Mouse (Mus musculus) layer of hippocampus, postnatal 36 days (tissue): Measurements from ENCODE around the gene Gm10392. TPM values are rescaled to one million over a fixed set of nuclear protein-coding genes. Genes with fewer than 3 reads are reported as not detected.
"Not testable (repeated sequence)": the region's sequence is repeated elsewhere in the genome, so short reads cannot be mapped to it uniquely, and the experiment has no call there.

Experiments used
- DNase-seq, 2 experiments: peaks; one replicate each; pipeline ENCODE4 v3.0.0; 2022
- total RNA-seq, 2 experiments: library from RNA; stranded (reverse); gene quantifications; 2 replicates each; pipeline ENCODE4 v1.2.3; 2021

Gm10392 gene
- not detected for total RNA-seq

GRCm38 (mm10) chr11:77519043-77519442 is at the start of gene Gm10392:
Gene Gm10392 (minus strand): TSS chr11:77519198.
- DNase-seq: no peak

GRCm38 (mm10) chr11:77545261-77545660 is 26.3 kb upstream of the Gm10392 start:
- no peak for DNase-seq

DNA sequence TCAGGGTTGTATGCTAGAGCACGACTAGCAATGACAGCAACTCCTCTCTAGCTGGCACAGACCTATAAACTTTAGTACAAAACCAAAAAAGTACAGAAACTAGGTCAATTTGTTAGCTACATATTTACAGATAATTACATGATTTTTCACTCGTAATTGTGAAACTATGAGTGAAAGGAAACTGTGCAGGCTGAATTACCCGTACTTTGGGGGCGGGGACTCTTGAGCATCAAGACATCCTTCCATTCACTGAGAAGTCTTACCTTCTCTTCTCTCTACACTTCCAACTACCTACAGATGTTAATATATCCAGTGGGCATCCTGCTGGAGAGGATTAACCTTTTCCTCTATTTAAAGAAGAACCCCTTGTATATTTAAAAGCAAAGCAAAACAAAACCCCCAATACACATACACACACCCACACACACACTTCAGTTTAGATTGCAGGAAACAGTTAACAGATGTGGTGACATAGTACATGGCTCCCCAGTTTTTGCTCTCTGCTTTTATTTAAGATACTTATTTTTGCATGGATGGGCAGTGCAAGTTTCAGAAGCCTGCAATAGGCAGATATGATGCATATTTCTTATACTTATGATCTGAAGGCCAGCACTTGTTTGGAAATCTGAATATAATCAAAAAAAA is 13.3 kb upstream of the Gm10392 start:
- no peak for DNase-seq

DNA sequence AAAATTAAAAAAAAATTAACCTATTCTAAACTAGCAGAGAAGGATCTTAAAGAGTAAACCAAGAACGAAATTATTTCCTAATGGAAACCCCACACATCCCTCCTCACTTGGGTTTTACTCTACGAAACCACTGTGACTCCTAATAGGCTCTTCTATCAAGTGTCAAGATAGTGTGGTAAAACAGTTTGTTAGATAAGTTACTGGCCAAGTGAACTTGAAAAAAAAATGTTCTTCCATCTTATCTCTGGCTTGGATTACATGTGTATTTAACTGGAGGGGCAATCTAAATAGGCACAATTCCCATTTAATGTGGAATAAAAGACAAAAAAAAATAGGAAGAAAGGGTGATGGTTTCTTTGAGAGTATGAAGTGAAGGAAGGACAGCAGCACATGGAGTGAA is 11.9 kb upstream of the Gm10392 start:
- no peak for DNase-seq

DNA sequence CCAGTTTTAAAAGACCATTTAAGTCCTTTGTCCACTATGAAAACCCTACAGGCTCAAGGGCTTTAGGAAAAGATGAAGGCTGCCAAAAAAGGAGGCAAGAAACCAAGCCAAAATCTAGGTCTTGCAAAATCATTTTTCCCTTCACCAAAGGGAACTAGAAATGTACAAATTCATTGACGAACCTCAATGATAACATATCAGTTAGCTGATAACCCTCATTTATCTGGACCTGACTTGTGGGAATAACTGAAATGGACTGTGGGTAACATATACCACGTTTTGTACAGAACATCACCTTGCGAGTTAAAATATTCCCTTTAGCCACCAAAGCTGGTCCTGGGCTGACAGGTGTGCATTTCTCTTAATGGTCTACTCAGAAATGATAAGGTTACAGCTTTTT is 10.6 kb upstream of the Gm10392 start:
- DNase-seq: no peak

GRCm38 (mm10) chr11:77528420-77528819 is 9.4 kb upstream of the Gm10392 start:
- DNase-seq: not testable (repeated sequence)

- DNase-seq: no peak
Observed at GRCm38 (mm10) chr11:77525804-77526486, 6.9 kb upstream of the Gm10392 start.

DNA sequence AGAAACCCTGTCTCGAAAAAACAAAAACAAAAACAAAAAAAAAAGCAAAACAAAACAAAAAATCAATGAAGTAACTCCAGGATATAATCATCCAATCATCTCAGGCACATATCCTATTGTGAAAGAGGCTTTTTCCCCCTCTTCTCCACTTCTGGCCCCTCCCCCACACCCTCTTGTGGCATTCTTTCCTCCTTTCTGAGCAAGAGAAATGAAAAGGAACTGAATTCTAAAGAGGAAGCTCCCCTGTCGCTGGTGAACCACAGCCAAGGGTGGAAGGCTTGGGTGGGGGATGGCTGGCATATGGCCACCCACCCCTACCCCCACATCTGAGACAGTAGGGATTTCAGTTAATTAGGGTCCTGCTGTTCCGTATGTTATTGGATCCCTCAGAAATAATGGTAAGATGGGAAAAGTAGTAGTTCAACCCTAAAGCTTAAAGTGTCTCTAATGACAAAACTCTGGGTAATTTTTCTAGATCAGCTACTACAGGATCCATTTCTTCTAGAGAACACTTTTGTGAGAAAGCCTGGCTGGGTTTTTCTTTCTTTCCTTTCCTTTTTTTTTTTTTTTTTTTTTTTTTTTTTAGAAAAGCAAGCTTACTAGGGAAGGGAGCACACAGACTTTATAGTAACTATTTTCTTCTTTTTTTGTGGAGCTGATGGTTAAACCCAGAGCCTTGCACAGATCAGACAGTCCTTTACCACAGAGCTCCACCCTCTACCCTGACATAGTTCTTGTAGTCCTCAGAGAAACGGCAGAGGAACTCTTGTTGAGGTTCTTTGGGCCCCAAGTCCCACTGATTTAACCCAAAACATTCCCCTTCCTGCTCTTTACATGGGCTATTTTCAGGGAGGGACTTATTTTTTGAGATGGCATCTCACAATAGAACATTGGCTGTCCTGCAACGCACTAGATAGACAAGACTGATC is 1.9 kb upstream of the Gm10392 start:
- no peak for DNase-seq

- DNase-seq: no peak
Observed at GRCm38 (mm10) chr11:77518051-77518798, 773 bp downstream of the Gm10392 start.

- DNase-seq: no peak
Observed at GRCm38 (mm10) chr11:77516553-77517425, 2.2 kb downstream of the Gm10392 start.

DNA sequence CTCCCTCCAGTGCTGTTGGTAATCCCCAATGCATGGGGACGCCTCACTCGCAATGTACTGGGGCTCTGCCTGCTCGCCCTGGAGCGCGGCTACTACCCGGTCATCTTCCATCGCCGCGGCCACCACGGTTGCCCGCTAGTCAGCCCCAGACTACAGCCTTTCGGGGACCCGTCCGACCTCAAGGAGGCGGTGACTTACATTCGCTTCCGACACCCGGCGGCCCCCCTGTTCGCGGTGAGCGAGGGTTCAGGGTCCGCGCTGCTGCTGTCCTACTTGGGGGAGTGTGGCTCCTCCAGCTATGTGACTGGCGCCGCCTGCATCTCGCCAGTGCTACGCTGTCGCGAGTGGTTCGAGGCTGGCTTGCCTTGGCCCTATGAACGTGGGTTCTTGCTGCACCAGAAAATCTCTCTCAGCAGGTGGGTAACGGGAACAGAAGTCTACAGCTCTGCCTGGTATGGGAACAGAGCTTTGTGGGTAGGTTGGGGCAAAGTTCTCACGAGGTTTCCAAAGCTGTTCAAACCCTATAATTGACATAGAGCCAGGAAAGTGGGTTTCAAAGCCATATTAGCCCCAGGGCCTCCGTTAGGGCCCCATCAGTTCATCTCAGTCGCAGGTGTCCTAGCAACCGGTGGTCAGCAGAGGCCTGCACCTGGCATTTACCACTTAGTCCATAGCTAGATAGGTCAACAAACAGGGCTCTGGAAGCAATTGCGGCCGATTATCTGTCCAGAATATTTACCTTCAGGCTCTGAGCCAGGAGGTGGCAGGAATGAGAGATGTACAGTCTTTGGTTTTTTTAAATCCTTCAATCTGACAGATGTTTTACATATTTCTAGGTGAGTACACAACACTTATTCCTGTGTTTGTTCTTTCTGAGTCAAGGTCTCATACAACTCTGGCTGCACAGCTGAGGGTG is 3.1 kb downstream of the Gm10392 start, which contains the start of gene Trp53i13:
Gene Trp53i13 (minus strand): TSS at position 344 of the 916 bp plus-strand sequence.
- no peak for DNase-seq

GRCm38 (mm10) chr11:77514832-77515636 is 4.0 kb downstream of the Gm10392 start, which contains the start of gene Abhd15:
Gene Abhd15 (plus strand): TSS chr11:77515121.
- DNase-seq: peak; percentile 66 to 70

GRCm38 (mm10) chr11:77514281-77514831 is 4.6 kb downstream of the Gm10392 start:
- no peak for DNase-seq

GRCm38 (mm10) chr11:77513811-77514170 is 5.2 kb downstream of the Gm10392 start:
- no peak for DNase-seq

DNA sequence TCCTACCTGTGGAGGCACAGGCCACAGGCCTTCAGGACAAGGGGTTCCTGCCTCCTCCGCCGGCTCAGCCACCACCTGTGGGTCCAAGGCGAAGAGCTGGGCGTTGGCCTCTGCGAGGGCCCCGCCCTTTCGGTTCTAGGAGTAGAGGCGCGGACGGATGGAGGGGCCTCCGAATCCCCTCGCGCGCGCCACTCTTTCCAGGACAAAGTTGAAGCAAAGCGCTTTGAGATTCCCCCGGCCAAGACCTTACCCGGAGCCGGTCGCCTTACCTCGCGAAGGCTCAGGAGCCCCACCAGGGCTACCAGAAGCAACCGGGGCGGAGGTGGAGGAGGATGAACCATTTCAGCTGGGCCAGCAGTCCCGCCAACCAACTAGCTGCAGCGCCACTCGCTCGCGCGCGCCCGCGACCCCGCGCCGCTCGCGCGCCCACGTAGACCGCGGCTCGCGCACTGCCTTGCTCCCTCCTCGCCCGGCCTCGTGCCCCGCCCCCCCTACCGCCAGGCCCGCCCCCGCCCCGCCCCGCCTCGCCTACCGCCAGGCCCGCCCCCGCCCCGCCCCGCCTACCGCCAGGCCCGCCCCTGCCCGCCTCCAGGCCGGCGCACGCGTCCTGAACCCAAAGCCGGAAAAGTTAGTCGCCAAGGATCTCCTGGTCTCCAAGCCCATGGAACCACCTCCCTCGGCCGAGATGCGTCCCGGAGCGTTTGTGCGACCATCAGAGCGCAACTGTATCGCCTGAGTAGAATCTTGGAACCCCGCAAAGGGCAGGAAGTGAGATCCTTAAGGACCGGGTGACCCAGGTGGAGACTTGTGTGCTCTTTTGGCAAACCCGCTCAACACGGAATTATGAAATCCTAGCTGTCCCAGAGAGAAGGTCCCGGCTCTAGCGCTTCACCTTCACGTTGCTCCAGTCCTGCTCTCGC is 5.8 kb downstream of the Gm10392 start:
- DNase-seq: peak in 1 of 2 experiments; percentile 74

DNA sequence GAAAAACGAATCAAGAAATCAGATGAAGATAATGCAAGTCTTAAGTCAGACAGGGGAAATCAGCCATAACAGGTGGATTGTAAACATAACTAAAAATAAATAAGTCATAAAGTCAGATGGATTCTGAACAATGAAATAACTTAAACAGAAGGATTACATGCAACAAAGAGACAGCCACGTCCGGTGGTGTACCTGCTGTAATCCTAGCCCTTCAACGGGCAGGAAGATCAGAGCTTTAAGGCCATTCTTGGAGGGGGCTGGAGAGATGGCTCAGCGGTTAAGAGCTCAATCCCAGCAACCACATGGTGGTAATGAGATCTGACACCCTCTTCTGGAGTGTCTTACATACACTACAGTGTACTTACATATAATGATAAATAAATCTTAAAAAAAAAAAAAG is 7.7 kb downstream of the Gm10392 start:
- DNase-seq: no peak
